Mouse (Mus musculus) liver, embryonic 14.5 days (tissue): Measurements from ENCODE around the gene Msh5.
"Not testable (repeated sequence)": the region's sequence is repeated elsewhere in the genome, so short reads cannot be mapped to it uniquely, and the experiment has no call there.

Experiments
- CTCF ChIP-seq: IDR thresholded peaks from 2 replicates; pipeline ENCODE4 v1.5.1; 2016; ENCODE audit warnings: antibody characterized with exemption, low read depth, control low read depth
- EP300 ChIP-seq: IDR thresholded peaks from 2 replicates; pipeline ENCODE4 v1.6.1; 2016; ENCODE audit warnings: antibody characterized with exemption, low read depth

DNA sequence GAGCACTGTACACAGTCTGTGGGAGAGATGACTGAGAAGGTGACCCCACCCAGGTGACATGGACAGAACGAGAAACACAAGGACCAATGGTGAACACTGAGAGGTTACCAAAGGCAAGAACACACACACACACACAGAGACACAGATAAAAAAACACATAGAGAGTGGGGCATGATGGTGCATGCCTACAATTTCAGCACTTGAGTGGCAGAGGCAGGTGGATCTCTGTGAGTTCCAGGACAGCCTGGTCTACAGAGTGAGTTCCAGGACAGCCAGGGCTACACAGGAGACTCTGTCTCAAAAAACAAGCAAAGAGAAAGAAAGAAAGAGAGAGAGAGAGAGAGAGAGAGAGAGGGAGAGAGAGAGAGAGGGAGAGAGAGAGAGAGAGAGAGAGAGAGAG is 12.8 kb downstream of the Msh5 start:
- TF ChIP-seq CTCF, EP300: not testable (repeated sequence)
